Mouse (Mus musculus) liver, embryonic 14.5 days (tissue): ENCODE measurements at regions not wholly inside any gene's neighbourhood (a gene's known extent, or its start where the extent isn't known, plus 50 kb on each side); places are given as distances from the start of the nearest gene placed in this dataset.

Experiments used
- CTCF ChIP-seq: IDR thresholded peaks from 2 replicates; pipeline ENCODE4 v1.5.1; 2016; ENCODE audit warnings: antibody characterized with exemption, low read depth, control low read depth
- EP300 ChIP-seq: IDR thresholded peaks from 2 replicates; pipeline ENCODE4 v1.6.1; 2016; ENCODE audit warnings: antibody characterized with exemption, low read depth

DNA sequence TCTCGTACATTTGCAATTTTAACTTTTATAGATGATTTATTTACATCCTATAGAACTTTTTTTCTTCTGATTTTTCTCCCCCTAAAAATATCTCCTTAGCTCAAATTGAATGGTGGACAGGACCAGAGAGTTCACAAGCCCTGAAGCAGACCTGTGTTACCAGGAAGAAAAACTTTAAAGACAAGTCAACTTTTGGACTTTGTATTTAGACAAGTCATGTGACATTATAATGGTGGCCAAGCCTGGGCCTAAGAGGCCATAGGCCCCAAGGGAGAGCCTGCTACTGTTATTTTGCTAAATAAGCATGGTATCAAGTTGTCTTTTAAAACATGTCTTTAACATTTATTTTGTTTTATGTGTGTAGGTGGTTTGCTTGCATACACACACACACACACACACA, 102.7 kb downstream of the Banf2 start:
- TF ChIP-seq CTCF = no peak
- no peak for TF ChIP-seq EP300
